Mouse (Mus musculus): Measurements from ENCODE around the gene Fam214b. TPM values are rescaled to one million over a fixed set of nuclear protein-coding genes. Genes with fewer than 3 reads are reported as not detected.

Fam214b gene
- total RNA-seq, 1 experiment, result 11.9 TPM

GRCm38 (mm10) chr4:43024673-43025072 lies 21.3 kb downstream of the Fam214b start:
- peak overlapping the region; percentile 93 to 98 for H3K4me3 ChIP-seq (ENCODE audit: insufficient read depth in 1 of 2, low read depth in 1 of 2, low read length in 2 of 2, poor library complexity in 1 of 2, severe bottlenecking in 1 of 2)
- H3K4me1 ChIP-seq (ENCODE audit: control insufficient read depth in 2 of 2, insufficient read depth in 2 of 2, low read length in 2 of 2, poor library complexity in 1 of 2), result peaks cover 2 to 21% of the 10 kb centered on the region in 2 experiments; a peak in 3 of 4 replicates
- H3K27ac ChIP-seq (ENCODE audit: insufficient read depth, low read depth, low read length, poor library complexity, severe bottlenecking), result no peak overlapping the region
- no peaks in the 10 kb centered on the region for H3K9me3 ChIP-seq (ENCODE audit: control insufficient read depth, insufficient read depth, low read depth, low read length)
- TF ChIP-seq MAFK (IDR thresholded peaks at IDR 0.05; ENCODE audit: insufficient read depth, low read depth, low read length) (no peak), CHD2 (IDR thresholded peaks at IDR 0.05; ENCODE audit: low read depth, low read length) (no peak), ZC3H11A (IDR thresholded peaks at IDR 0.05; ENCODE audit: borderline replicate concordance, low read depth, low read length) (no peak), HCFC1 (IDR thresholded peaks at IDR 0.05; ENCODE audit: borderline replicate concordance, insufficient read depth, low read length) (no peak), ZNF384 (IDR thresholded peaks at IDR 0.05; ENCODE audit: low read depth, low read length) (no peak)
- no peak for DNase-seq (ENCODE audit: low read depth, low spot score)
- H3K36me3 ChIP-seq (ENCODE audit: control insufficient read depth, insufficient read depth, low read length, poor library complexity, severe bottlenecking), result peaks cover 36% of the 10 kb centered on the region
- in situ Hi-C loops (cut with MboI; ENCODE audit: low sequenced_read_pairs in 2 of 2, unreplicated experiment in 2 of 2), result no loop called here
- H3K9ac ChIP-seq (ENCODE audit: insufficient read depth, low read depth, low read length, poor library complexity, severe bottlenecking), result peak overlapping the region; percentile 72; the same call in 1 of the 2 replicates

DNA sequence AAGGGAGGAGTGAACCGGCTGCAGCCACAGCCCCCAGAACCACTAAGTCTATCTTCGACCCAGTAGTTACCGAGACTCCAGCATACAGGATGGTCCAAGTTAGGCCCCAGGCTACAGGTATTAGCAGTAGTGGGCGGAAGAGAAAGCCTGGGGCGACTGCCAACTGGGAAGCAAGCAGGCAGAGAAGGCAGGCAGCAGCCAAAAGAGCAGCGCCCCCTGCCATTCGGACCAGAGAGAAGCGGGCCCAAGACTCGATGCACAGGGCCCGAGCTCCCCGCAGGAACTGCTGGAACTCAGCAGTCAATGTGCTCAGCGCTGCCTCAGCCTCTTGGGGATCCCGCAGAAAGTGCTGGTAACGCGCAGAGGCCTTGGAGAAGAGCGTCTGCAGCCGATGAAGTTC lies 24.7 kb downstream of the Fam214b start:
- H3K27ac ChIP-seq (ENCODE audit: insufficient read depth, low read depth, low read length, poor library complexity, severe bottlenecking), result no peak overlapping the region
- in situ Hi-C loops (cut with MboI; ENCODE audit: low sequenced_read_pairs in 2 of 2, unreplicated experiment in 2 of 2), result no loop called here
- no peak for DNase-seq (ENCODE audit: low read depth, low spot score)
- TF ChIP-seq ZC3H11A (IDR thresholded peaks at IDR 0.05; ENCODE audit: borderline replicate concordance, low read depth, low read length), result no peak
- no peak for TF ChIP-seq HCFC1 (IDR thresholded peaks at IDR 0.05; ENCODE audit: borderline replicate concordance, insufficient read depth, low read length)
- no peak for TF ChIP-seq CHD2 (IDR thresholded peaks at IDR 0.05; ENCODE audit: low read depth, low read length)
- no peak for TF ChIP-seq ZNF384 (IDR thresholded peaks at IDR 0.05; ENCODE audit: low read depth, low read length)
- no peak for TF ChIP-seq MAFK (IDR thresholded peaks at IDR 0.05; ENCODE audit: insufficient read depth, low read depth, low read length)
- H3K4me3 ChIP-seq (ENCODE audit: insufficient read depth in 1 of 2, low read depth in 1 of 2, low read length in 2 of 2, poor library complexity in 1 of 2, severe bottlenecking in 1 of 2), result peak overlapping the region in 1 of 2 experiments; percentile 32; a peak in 1 of 4 replicates
- H3K9ac ChIP-seq (ENCODE audit: insufficient read depth, low read depth, low read length, poor library complexity, severe bottlenecking), result peak overlapping the region; percentile 13; the same call in 1 of the 2 replicates
- peaks cover 40% of the 10 kb centered on the region for H3K36me3 ChIP-seq (ENCODE audit: control insufficient read depth, insufficient read depth, low read length, poor library complexity, severe bottlenecking)
- no peaks in the 10 kb centered on the region for H3K9me3 ChIP-seq (ENCODE audit: control insufficient read depth, insufficient read depth, low read depth, low read length)
- peaks cover 2 to 21% of the 10 kb centered on the region in 2 experiments; a peak in 3 of 4 replicates for H3K4me1 ChIP-seq (ENCODE audit: control insufficient read depth in 2 of 2, insufficient read depth in 2 of 2, low read length in 2 of 2, poor library complexity in 1 of 2)

GRCm38 (mm10) chr4:43020876-43021275 lies 25.1 kb downstream of the Fam214b start:
- H3K36me3 ChIP-seq (ENCODE audit: control insufficient read depth, insufficient read depth, low read length, poor library complexity, severe bottlenecking), result peaks cover 40% of the 10 kb centered on the region
- TF ChIP-seq ZNF384 (IDR thresholded peaks at IDR 0.05; ENCODE audit: low read depth, low read length) (no peak), ZC3H11A (IDR thresholded peaks at IDR 0.05; ENCODE audit: borderline replicate concordance, low read depth, low read length) (no peak), HCFC1 (IDR thresholded peaks at IDR 0.05; ENCODE audit: borderline replicate concordance, insufficient read depth, low read length) (no peak), CHD2 (IDR thresholded peaks at IDR 0.05; ENCODE audit: low read depth, low read length) (no peak), MAFK (IDR thresholded peaks at IDR 0.05; ENCODE audit: insufficient read depth, low read depth, low read length) (no peak)
- in situ Hi-C loops (cut with MboI; ENCODE audit: low sequenced_read_pairs in 2 of 2, unreplicated experiment in 2 of 2), result no loop called here
- H3K9ac ChIP-seq (ENCODE audit: insufficient read depth, low read depth, low read length, poor library complexity, severe bottlenecking), result peak overlapping the region; percentile 13
- peak overlapping the region; percentile 12 to 32; a peak in 3 of 4 replicates for H3K4me3 ChIP-seq (ENCODE audit: insufficient read depth in 1 of 2, low read depth in 1 of 2, low read length in 2 of 2, poor library complexity in 1 of 2, severe bottlenecking in 1 of 2)
- DNase-seq (ENCODE audit: low read depth, low spot score), result no peak
- peaks cover 2 to 21% of the 10 kb centered on the region in 2 experiments; a peak in 3 of 4 replicates for H3K4me1 ChIP-seq (ENCODE audit: control insufficient read depth in 2 of 2, insufficient read depth in 2 of 2, low read length in 2 of 2, poor library complexity in 1 of 2)
- no peak overlapping the region for H3K27ac ChIP-seq (ENCODE audit: insufficient read depth, low read depth, low read length, poor library complexity, severe bottlenecking)
- no peaks in the 10 kb centered on the region for H3K9me3 ChIP-seq (ENCODE audit: control insufficient read depth, insufficient read depth, low read depth, low read length)

- Histone ChIP-seq H3K4me1 (ENCODE audit: control insufficient read depth in 2 of 2, insufficient read depth in 2 of 2, low read length in 2 of 2, poor library complexity in 1 of 2) (peaks cover 2 to 19% of the 10 kb centered on the region in 2 experiments; a peak in 3 of 4 replicates), H3K4me3 (ENCODE audit: insufficient read depth in 1 of 2, low read depth in 1 of 2, low read length in 2 of 2, poor library complexity in 1 of 2, severe bottlenecking in 1 of 2) (peak overlapping the region in 1 of 2 experiments; percentile 9; a peak in 1 of 4 replicates), H3K9ac (ENCODE audit: insufficient read depth, low read depth, low read length, poor library complexity, severe bottlenecking) (peak overlapping the region; percentile 21), H3K27ac (ENCODE audit: insufficient read depth, low read depth, low read length, poor library complexity, severe bottlenecking) (no peak overlapping the region), H3K9me3 (ENCODE audit: control insufficient read depth, insufficient read depth, low read depth, low read length) (no peaks in the 10 kb centered on the region), H3K36me3 (ENCODE audit: control insufficient read depth, insufficient read depth, low read length, poor library complexity, severe bottlenecking) (peaks cover 40% of the 10 kb centered on the region)
- TF ChIP-seq CHD2 (IDR thresholded peaks at IDR 0.05; ENCODE audit: low read depth, low read length) (no peak), HCFC1 (IDR thresholded peaks at IDR 0.05; ENCODE audit: borderline replicate concordance, insufficient read depth, low read length) (no peak), ZNF384 (IDR thresholded peaks at IDR 0.05; ENCODE audit: low read depth, low read length) (no peak)
- DNase-seq (ENCODE audit: low read depth, low spot score), result no peak
- in situ Hi-C loops (cut with MboI; ENCODE audit: low sequenced_read_pairs in 2 of 2, unreplicated experiment in 2 of 2), result no loop called here
Measured at GRCm38 (mm10) chr4:43019641-43020465, 26.2 kb downstream of the Fam214b start.
